Mouse (Mus musculus): ENCODE results near the gene Ubp1.
"Not testable (repeated sequence)": the region's sequence is repeated elsewhere in the genome, so short reads cannot be mapped to it uniquely, and the experiment has no call there.

Gene Ubp1

GRCm38 (mm10) chr9:113930534-113931374, at the start of gene Ubp1:
Gene Ubp1 (plus strand): TSS chr9:113930934.
- peak; percentile 99 for DNase-seq

GRCm38 (mm10) chr9:113894903-113895302, 35.8 kb upstream of the Ubp1 start:
- DNase-seq, result no peak

GRCm38 (mm10) chr9:113903136-113903535, 27.6 kb upstream of the Ubp1 start:
- DNase-seq, result no peak

GRCm38 (mm10) chr9:113904315-113904714, 26.4 kb upstream of the Ubp1 start:
- DNase-seq, result not testable (repeated sequence)

- no peak for DNase-seq
Observed at GRCm38 (mm10) chr9:113915789-113916188, 14.9 kb upstream of the Ubp1 start.

GRCm38 (mm10) chr9:113922677-113923076, 8.1 kb upstream of the Ubp1 start:
- no peak for DNase-seq

- no peak for DNase-seq
Observed at GRCm38 (mm10) chr9:113924883-113925282, 5.9 kb upstream of the Ubp1 start.

GRCm38 (mm10) chr9:113928591-113928990, 2.1 kb upstream of the Ubp1 start:
- no peak for DNase-seq

GRCm38 (mm10) chr9:113929676-113930075, 1.1 kb upstream of the Ubp1 start:
- no peak for DNase-seq

- DNase-seq, result peak; percentile 30
Observed at GRCm38 (mm10) chr9:113931375-113932099, 803 bp downstream of the Ubp1 start.

GRCm38 (mm10) chr9:113932100-113932470, 1.4 kb downstream of the Ubp1 start:
- peak; percentile 15 for DNase-seq

- peak; percentile 14 for DNase-seq
Observed at GRCm38 (mm10) chr9:113932501-113932900, 1.8 kb downstream of the Ubp1 start.

- DNase-seq, result no peak
Observed at GRCm38 (mm10) chr9:113935638-113936037, 4.9 kb downstream of the Ubp1 start.

- no peak for DNase-seq
Observed at GRCm38 (mm10) chr9:113939063-113939850, 8.5 kb downstream of the Ubp1 start.

GRCm38 (mm10) chr9:113941103-113941805, 10.5 kb downstream of the Ubp1 start:
- no peak for DNase-seq

- DNase-seq, result no peak
Observed at GRCm38 (mm10) chr9:113943372-113943771, 12.6 kb downstream of the Ubp1 start.

GRCm38 (mm10) chr9:113947216-113947615, 16.5 kb downstream of the Ubp1 start:
- DNase-seq, result no peak

GRCm38 (mm10) chr9:113957777-113958176, 27.0 kb downstream of the Ubp1 start:
- DNase-seq, result no peak

GRCm38 (mm10) chr9:113963718-113964117, 33.0 kb downstream of the Ubp1 start:
- no peak for DNase-seq

GRCm38 (mm10) chr9:113964415-113964814, 33.7 kb downstream of the Ubp1 start:
- no peak for DNase-seq

- no peak for DNase-seq
Observed at GRCm38 (mm10) chr9:113966838-113967237, 36.1 kb downstream of the Ubp1 start.

GRCm38 (mm10) chr9:113968967-113969366, 38.2 kb downstream of the Ubp1 start:
- DNase-seq, result no peak

- no peak for DNase-seq
Observed at GRCm38 (mm10) chr9:113969399-113969798, 38.7 kb downstream of the Ubp1 start.
